Mouse (Mus musculus): Measurements from ENCODE around the gene Ralgapb. TPM values are rescaled to one million over a fixed set of nuclear protein-coding genes. Genes with fewer than 3 reads are reported as not detected.

Ralgapb gene
- polyA plus RNA-seq, 1 experiment, result 10.8 TPM

GRCm38 (mm10) chr2:158370173-158370550 is 39.5 kb upstream of the Ralgapb start:
- Histone ChIP-seq H3K4me3 (no peak overlapping the region), H3K79me2 (ENCODE audit: control insufficient read depth, insufficient read depth) (no peaks in the 10 kb centered on the region), H3K36me3 (ENCODE audit: control insufficient read depth, insufficient read depth) (no peaks in the 10 kb centered on the region), H3K27me3 (ENCODE audit: control insufficient read depth, insufficient read depth, insufficient read length) (peaks cover 14% of the 10 kb centered on the region), H3K4me2 (ENCODE audit: low read depth) (no peak overlapping the region), H3ac (ENCODE audit: control insufficient read depth, insufficient read length) (no peak overlapping the region)
- TF ChIP-seq REST (IDR thresholded peaks at IDR 0.05; ENCODE audit: insufficient read depth, insufficient read length), result no peak
- TF ChIP-seq POLR2A (IDR thresholded peaks at IDR 0.05; ENCODE audit: insufficient read length, low read depth), result no peak
- TF ChIP-seq MAX (IDR thresholded peaks at IDR 0.05; ENCODE audit: low read depth), result no peak
- TF ChIP-seq USF1 (IDR thresholded peaks at IDR 0.05; ENCODE audit: low read depth), result no peak
- TF ChIP-seq CEBPB (IDR thresholded peaks at IDR 0.05; ENCODE audit: insufficient read depth, poor library complexity, severe bottlenecking), result no peak
- TF ChIP-seq SRF (IDR thresholded peaks at IDR 0.05; ENCODE audit: control insufficient read depth, insufficient read length, low read depth), result no peak
- TF ChIP-seq MYOD1 (IDR thresholded peaks at IDR 0.05; ENCODE audit: control insufficient read depth in 1 of 3, insufficient read length in 2 of 3, low read depth in 2 of 3), result no peak
- TF ChIP-seq MYOG (IDR thresholded peaks at IDR 0.05; ENCODE audit: control insufficient read depth in 1 of 3, insufficient read depth in 1 of 3, insufficient read length in 2 of 3, low read depth in 2 of 3), result no peak
- TF ChIP-seq E2F4 (IDR thresholded peaks at IDR 0.05; ENCODE audit: insufficient read depth), result no peak
- no peak for TF ChIP-seq TCF12 (IDR thresholded peaks at IDR 0.05; ENCODE audit: insufficient read depth, poor library complexity, severe bottlenecking)
- no peak for TF ChIP-seq POLR2AphosphoS2 (IDR thresholded peaks at IDR 0.05; ENCODE audit: insufficient read length, low read depth)
- no peak for TF ChIP-seq TCF3 (IDR thresholded peaks at IDR 0.05; ENCODE audit: insufficient read length, low read depth)

GRCm38 (mm10) chr2:158373061-158373460 is 36.6 kb upstream of the Ralgapb start:
- Histone ChIP-seq H3K4me2 (ENCODE audit: low read depth) (no peak overlapping the region), H3K36me3 (ENCODE audit: control insufficient read depth, insufficient read depth) (no peaks in the 10 kb centered on the region), H3ac (ENCODE audit: control insufficient read depth, insufficient read length) (no peak overlapping the region), H3K27me3 (ENCODE audit: control insufficient read depth, insufficient read depth, insufficient read length) (peaks cover 39% of the 10 kb centered on the region), H3K4me3 (no peak overlapping the region), H3K79me2 (ENCODE audit: control insufficient read depth, insufficient read depth) (no peaks in the 10 kb centered on the region)
- TF ChIP-seq USF1 (IDR thresholded peaks at IDR 0.05; ENCODE audit: low read depth), result peak; percentile 40
- TF ChIP-seq E2F4 (IDR thresholded peaks at IDR 0.05; ENCODE audit: insufficient read depth), result no peak

GRCm38 (mm10) chr2:158373516-158373915 is 36.1 kb upstream of the Ralgapb start:
- Histone ChIP-seq H3K27me3 (ENCODE audit: control insufficient read depth, insufficient read depth, insufficient read length) (peaks cover 42% of the 10 kb centered on the region), H3K4me3 (no peak overlapping the region), H3ac (ENCODE audit: control insufficient read depth, insufficient read length) (no peak overlapping the region), H3K79me2 (ENCODE audit: control insufficient read depth, insufficient read depth) (no peaks in the 10 kb centered on the region), H3K36me3 (ENCODE audit: control insufficient read depth, insufficient read depth) (no peaks in the 10 kb centered on the region), H3K4me2 (ENCODE audit: low read depth) (no peak overlapping the region)
- TF ChIP-seq E2F4 (IDR thresholded peaks at IDR 0.05; ENCODE audit: insufficient read depth) (no peak), USF1 (IDR thresholded peaks at IDR 0.05; ENCODE audit: low read depth) (no peak), MYOG (IDR thresholded peaks at IDR 0.05; ENCODE audit: control insufficient read depth in 1 of 3, insufficient read depth in 1 of 3, insufficient read length in 2 of 3, low read depth in 2 of 3) (no peak), POLR2AphosphoS2 (IDR thresholded peaks at IDR 0.05; ENCODE audit: insufficient read length, low read depth) (no peak), POLR2A (IDR thresholded peaks at IDR 0.05; ENCODE audit: insufficient read length, low read depth) (no peak), CEBPB (IDR thresholded peaks at IDR 0.05; ENCODE audit: insufficient read depth, poor library complexity, severe bottlenecking) (no peak), REST (IDR thresholded peaks at IDR 0.05; ENCODE audit: insufficient read depth, insufficient read length) (no peak), SRF (IDR thresholded peaks at IDR 0.05; ENCODE audit: control insufficient read depth, insufficient read length, low read depth) (no peak), MYOD1 (IDR thresholded peaks at IDR 0.05; ENCODE audit: control insufficient read depth in 1 of 3, insufficient read length in 2 of 3, low read depth in 2 of 3) (no peak), TCF3 (IDR thresholded peaks at IDR 0.05; ENCODE audit: insufficient read length, low read depth) (no peak), TCF12 (IDR thresholded peaks at IDR 0.05; ENCODE audit: insufficient read depth, poor library complexity, severe bottlenecking) (no peak)

- no peaks in the 10 kb centered on the region for H3K36me3 ChIP-seq (ENCODE audit: control insufficient read depth, insufficient read depth)
- H3K4me3 ChIP-seq, result no peak within 1 kb of the TSS
- H3K4me2 ChIP-seq (ENCODE audit: low read depth), result no peak within 1 kb of the TSS
- peaks cover 45% of the 10 kb centered on the region for H3K27me3 ChIP-seq (ENCODE audit: control insufficient read depth, insufficient read depth, insufficient read length)
- TF ChIP-seq USF1 (IDR thresholded peaks at IDR 0.05; ENCODE audit: low read depth), result no peak
- no peak for TF ChIP-seq E2F4 (IDR thresholded peaks at IDR 0.05; ENCODE audit: insufficient read depth)
- TF ChIP-seq TCF3 (IDR thresholded peaks at IDR 0.05; ENCODE audit: insufficient read length, low read depth), result no peak
- TF ChIP-seq POLR2AphosphoS2 (IDR thresholded peaks at IDR 0.05; ENCODE audit: insufficient read length, low read depth), result no peak
- TF ChIP-seq MAX (IDR thresholded peaks at IDR 0.05; ENCODE audit: low read depth), result no peak
- no peak for TF ChIP-seq MYOD1 (IDR thresholded peaks at IDR 0.05; ENCODE audit: control insufficient read depth in 1 of 3, insufficient read length in 2 of 3, low read depth in 2 of 3)
- no peak within 1 kb of the TSS for H3ac ChIP-seq (ENCODE audit: control insufficient read depth, insufficient read length)
- no peaks in the 10 kb centered on the region for H3K79me2 ChIP-seq (ENCODE audit: control insufficient read depth, insufficient read depth)
Measured at GRCm38 (mm10) chr2:158375443-158376122, 34.1 kb upstream of the Ralgapb start, which contains the start of gene Snhg11. Gene Snhg11 (plus strand): TSS chr2:158375638.

- Histone ChIP-seq H3K27me3 (ENCODE audit: control insufficient read depth, insufficient read depth, insufficient read length) (peaks cover 45% of the 10 kb centered on the region), H3K36me3 (ENCODE audit: control insufficient read depth, insufficient read depth) (no peaks in the 10 kb centered on the region), H3K79me2 (ENCODE audit: control insufficient read depth, insufficient read depth) (no peaks in the 10 kb centered on the region), H3K4me2 (ENCODE audit: low read depth) (no peak overlapping the region), H3ac (ENCODE audit: control insufficient read depth, insufficient read length) (no peak overlapping the region), H3K4me3 (no peak overlapping the region)
- no peak for TF ChIP-seq POLR2A (IDR thresholded peaks at IDR 0.05; ENCODE audit: insufficient read length, low read depth)
Measured at GRCm38 (mm10) chr2:158376123-158376687, 33.4 kb upstream of the Ralgapb start.

Data from myocyte (in vitro differentiated cells).